Comparison of ENCODE assay signal across 9 mouse cellular contexts in the genomic region with DNA sequence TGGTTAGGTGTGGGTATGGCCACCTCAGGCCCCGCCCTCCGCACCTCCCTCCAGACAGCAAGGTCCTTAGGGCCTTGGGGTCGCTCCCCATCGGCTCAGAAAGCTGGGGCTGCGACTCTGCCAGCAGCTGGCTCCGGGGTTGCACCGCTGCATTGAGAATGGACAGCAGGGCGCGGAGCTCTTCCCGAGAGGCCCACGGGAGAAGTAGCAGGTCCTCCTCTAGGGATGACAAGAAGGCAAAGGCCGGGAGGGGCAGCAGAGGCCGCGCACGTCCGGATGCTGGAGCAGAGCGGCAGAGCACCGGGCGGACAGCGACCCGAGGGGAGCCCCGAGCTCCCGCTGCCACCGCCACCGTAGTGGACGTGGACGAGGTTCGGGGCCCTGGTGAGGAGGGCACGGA. TPM values are rescaled to one million over a fixed set of nuclear protein-coding genes. Genes with fewer than 3 reads are reported as not detected.
DNase-seq lines count a peak whose midpoint lies in the region; ATAC-seq lines count a peak whose summit lies in the region.
"Had no signal": no experiment of that assay in that cellular context is flagged by ENCODE, and none has a peak within 500 bp of the region (broad histone marks: within the 10 kb centered on the region; RNA-seq: fewer than 3 reads in every experiment).

A gene (plus strand): TSS at position 98 of the 400 bp plus-strand sequence.

- H3K36me3 ChIP-seq in heart, embryonic 14.5 days (ENCODE audit: control insufficient read depth, insufficient read depth, low read length) = no peaks in the 10 kb centered on the region
- H3K36me3 ChIP-seq in embryonic facial prominence, embryonic 11.5 days (replicated peaks; ENCODE audit: control insufficient read depth, insufficient read depth, low read depth, low read length) = no peaks in the 10 kb centered on the region
- H3K36me3 ChIP-seq in midbrain, embryonic 14.5 days (ENCODE audit: control insufficient read depth, insufficient read depth, low read length) = no peaks in the 10 kb centered on the region

- no peak for DNase-seq in heart, postnatal 4 days
- no peak for DNase-seq in embryonic facial prominence, embryonic 11.5 days (ENCODE audit: low spot score)
- peak; percentile 46 for DNase-seq in kidney, postnatal 10 days
- no peak for DNase-seq in midbrain, embryonic 14.5 days
- no peak for DNase-seq in spleen, postnatal 10 days (ENCODE audit: low spot score in 2 of 2)
- DNase-seq in right cerebral cortex, postnatal 4 days = no peak

- H3K9ac ChIP-seq in heart, embryonic 14.5 days (ENCODE audit: low read length) = peak within 1 kb of the TSS; percentile 23
- no peak within 1 kb of the TSS for H3K9ac ChIP-seq in embryonic facial prominence, embryonic 11.5 days (replicated peaks; ENCODE audit: low read length)
- H3K9ac ChIP-seq in midbrain, embryonic 14.5 days (replicated peaks; ENCODE audit: low read length) = no peak within 1 kb of the TSS

- H3K27ac ChIP-seq in heart, embryonic 14.5 days (replicated peaks in 1 of 2; ENCODE audit: control insufficient read depth in 1 of 2, insufficient read depth in 1 of 2, low read depth in 2 of 2, low read length in 2 of 2) = no peak within 1 kb of the TSS
- H3K27ac ChIP-seq in embryonic facial prominence, embryonic 11.5 days (replicated peaks; ENCODE audit: low read depth, low read length) = no peak within 1 kb of the TSS
- H3K27ac ChIP-seq in midbrain, embryonic 14.5 days (replicated peaks; ENCODE audit: low read depth, low read length) = no peak within 1 kb of the TSS

- H3K4me1 ChIP-seq in heart, embryonic 14.5 days (ENCODE audit: control insufficient read depth in 2 of 2, insufficient read depth in 2 of 2, low read length in 2 of 2) = peaks cover 0 to 4% of the 10 kb centered on the region in 2 experiments; a peak in 2 of 4 replicates
- no peaks in the 10 kb centered on the region for H3K4me1 ChIP-seq in embryonic facial prominence, embryonic 11.5 days (ENCODE audit: control insufficient read depth, insufficient read depth, low read length)
- H3K4me1 ChIP-seq in midbrain, embryonic 14.5 days (ENCODE audit: control insufficient read depth, insufficient read depth, low read length) = peaks cover 6% of the 10 kb centered on the region; the same call in 1 of the 2 replicates

- WGBS in heart, embryonic 14.5 days = 6% methylated on average over 29 of the region's 29 CpGs
- WGBS in embryonic facial prominence, embryonic 11.5 days = 4% methylated on average over 29 of the region's 29 CpGs
- WGBS in midbrain, embryonic 14.5 days = 3% methylated on average over 29 of the region's 29 CpGs

- peak within 1 kb of the TSS; percentile 65 for H3K4me2 ChIP-seq in heart, embryonic 14.5 days (ENCODE audit: low read length)
- peak within 1 kb of the TSS; percentile 5; the same call in 1 of the 2 replicates for H3K4me2 ChIP-seq in embryonic facial prominence, embryonic 11.5 days (ENCODE audit: low read depth, low read length)
- peak within 1 kb of the TSS; percentile 43 for H3K4me2 ChIP-seq in midbrain, embryonic 14.5 days (ENCODE audit: low read length)

- H3K9me3 ChIP-seq in heart, embryonic 14.5 days (ENCODE audit: control insufficient read depth, low read length) = no peaks in the 10 kb centered on the region
- no peaks in the 10 kb centered on the region for H3K9me3 ChIP-seq in embryonic facial prominence, embryonic 11.5 days (replicated peaks; ENCODE audit: control insufficient read depth, low read length)
- H3K9me3 ChIP-seq in midbrain, embryonic 14.5 days (ENCODE audit: control insufficient read depth, low read length) = no peaks in the 10 kb centered on the region

- ATAC-seq in heart, embryonic 14.5 days (ENCODE audit: insufficient number of reproducible peaks, insufficient read depth, low FRiP score, low read depth) = no peak
- ATAC-seq in embryonic facial prominence, embryonic 11.5 days (replicated peaks; ENCODE audit: insufficient number of reproducible peaks, low FRiP score, low TSS enrichment, low read depth) = no peak
- ATAC-seq in midbrain, embryonic 14.5 days (ENCODE audit: low FRiP score, low TSS enrichment) = no peak
- no peak for ATAC-seq in erythroblast, adult 5-6 weeks (replicated peaks; ENCODE audit: low FRiP score, poor library complexity, severe bottlenecking)
- ATAC-seq: Patski had no signal

- peak within 1 kb of the TSS; percentile 7 to 32; a peak in 3 of 4 replicates for H3K4me3 ChIP-seq in heart, embryonic 14.5 days (ENCODE audit: control insufficient read depth in 1 of 2, insufficient read depth in 1 of 2, low read depth in 1 of 2, low read length in 2 of 2)
- no peak within 1 kb of the TSS for H3K4me3 ChIP-seq in embryonic facial prominence, embryonic 11.5 days (ENCODE audit: low read depth, low read length)
- peak within 1 kb of the TSS; percentile 14; the same call in 1 of the 2 replicates for H3K4me3 ChIP-seq in midbrain, embryonic 14.5 days (replicated peaks; ENCODE audit: low read depth, low read length)

- H3K27me3 ChIP-seq in heart, embryonic 14.5 days (ENCODE audit: control insufficient read depth, insufficient read depth, low read length) = peaks cover 44% of the 10 kb centered on the region
- peaks cover 23% of the 10 kb centered on the region for H3K27me3 ChIP-seq in embryonic facial prominence, embryonic 11.5 days (ENCODE audit: control insufficient read depth, insufficient read depth, low read length)
- H3K27me3 ChIP-seq in midbrain, embryonic 14.5 days (ENCODE audit: control insufficient read depth, insufficient read depth, low read length) = peaks cover 21% of the 10 kb centered on the region

RNA-seq across cellular contexts. Expression of the gene that starts here (rescaled TPM):
- not detected in 2 replicates for polyA plus RNA-seq in heart, embryonic 14.5 days (2014; fragmentation: Nextera tagmentation; extraction: Ambion mirVana)
- total RNA-seq in heart, postnatal 4 days (2021) = under 1 TPM in 1 of 2 experiments, not detected in 1; 0.23 TPM
- polyA plus RNA-seq in embryonic facial prominence, embryonic 11.5 days (2014; fragmentation: Nextera tagmentation; extraction: Ambion mirVana) = not detected in 2 replicates
- 0.13 TPM in 1 of 2 replicates, not detected in the other for polyA plus RNA-seq in midbrain, embryonic 14.5 days (2014; fragmentation: Nextera tagmentation; extraction: Ambion mirVana)
- not detected in 2 replicates for total RNA-seq in erythroblast, adult 5-6 weeks (2015; ENCODE audit: low replicate concordance)
- not detected in 2 replicates for total RNA-seq in erythroblast, adult 5-6 weeks (2017; ENCODE audit: low replicate concordance)
- polyA plus RNA-seq: Patski had no signal

Comparison
In these comparisons a context has a peak if more than half of its experiments do, and no peak if none do; other contexts are left out.
1. H3K4me2 ChIP-seq: peak in every context shown above with its lines; median percentile 65 in heart, embryonic 14.5 days; 43 in midbrain, embryonic 14.5 days; 5 in embryonic facial prominence, embryonic 11.5 days.